Mouse (Mus musculus) embryonic facial prominence, embryonic 10.5 days (tissue): ENCODE measurements around the gene Il17rc. TPM values are rescaled to one million over a fixed set of nuclear protein-coding genes. Genes with fewer than 3 reads are reported as not detected.

Source experiments
- DNase-seq: peaks from one replicate; pipeline ENCODE4 v3.0.0-alpha.2; 2017; ENCODE audit warnings: low spot score
- H3K27ac ChIP-seq: fragments of 300-500 bp; sonication (generic); replicated peaks from 2 replicates; pipeline ENCODE4 v1.5.1; 2016; ENCODE audit warnings: mild to moderate bottlenecking
- H3K27me3 ChIP-seq: fragments of 300-500 bp; sonication (generic); replicated peaks from 2 replicates; pipeline ENCODE4 v1.6.1; 2016; ENCODE audit warnings: low read depth, mild to moderate bottlenecking; ENCODE audit not compliant: poor library complexity, severe bottlenecking
- H3K36me3 ChIP-seq: fragments of 300-500 bp; sonication (generic); replicated peaks from 2 replicates; pipeline ENCODE4 v1.6.1; 2016; ENCODE audit warnings: mild to moderate bottlenecking, moderate library complexity
- H3K4me1 ChIP-seq: fragments of 300-500 bp; sonication (generic); 2 replicates; pipeline ENCODE4 v1.6.1; 2016
- H3K4me3 ChIP-seq: fragments of 300-500 bp; sonication (generic); 2 replicates; pipeline ENCODE4 v1.5.1; 2016; ENCODE audit warnings: mild to moderate bottlenecking, moderate library complexity
- H3K9me3 ChIP-seq: fragments of 300-500 bp; sonication (generic); 2 replicates; pipeline ENCODE4 v1.6.1; 2016; ENCODE audit warnings: mild to moderate bottlenecking
- WGBS: fragments of 180-500 bp; shearing (Covaris S2); methylation state at CpG from one replicate; pipeline ENCODE4 v1.1.7; 2016; 5-methylcytosine and 5-hydroxymethylcytosine counted together
- polyA plus RNA-seq: library from polyadenylated mRNA; unstranded; fragments of >200 nt; fragmentation: Nextera tagmentation; extraction: Ambion mirVana; gene quantifications from 2 replicates; pipeline ENCODE4 v1.2.1, GENCODE M21; 2016

Il17rc gene
- 2.4 and 2.5 TPM in 2 replicates for polyA plus RNA-seq

- Histone ChIP-seq H3K27ac (no peak within 1 kb of the TSS), H3K27me3 (peaks cover 49% of the 10 kb centered on the region), H3K4me1 (peaks cover 30% of the 10 kb centered on the region), H3K9me3 (no peaks in the 10 kb centered on the region), H3K4me3 (peak within 1 kb of the TSS; percentile 31; the same call in 1 of the 2 replicates), H3K36me3 (no peaks in the 10 kb centered on the region)
- WGBS: 20% methylated on average over 12 of the region's 12 CpGs
- no peak for DNase-seq
Measured at GRCm38 (mm10) chr6:113471297-113471936, at the start of gene Il17rc. Gene Il17rc (plus strand): TSS chr6:113471427.

- Histone ChIP-seq H3K9me3 (no peaks in the 10 kb centered on the region), H3K4me1 (peaks cover 16% of the 10 kb centered on the region), H3K27me3 (no peaks in the 10 kb centered on the region), H3K36me3 (no peaks in the 10 kb centered on the region), H3K27ac (no peak overlapping the region), H3K4me3 (no peak overlapping the region)
- 83% methylated on average over 4 of the region's 4 CpGs for WGBS
- no peak for DNase-seq
Measured at GRCm38 (mm10) chr6:113423000-113423399, 48.2 kb upstream of the Il17rc start.

- Histone ChIP-seq H3K4me3 (no peak overlapping the region), H3K4me1 (peaks cover 6% of the 10 kb centered on the region), H3K9me3 (no peaks in the 10 kb centered on the region), H3K27me3 (no peaks in the 10 kb centered on the region), H3K36me3 (no peaks in the 10 kb centered on the region), H3K27ac (no peak overlapping the region)
- DNase-seq: no peak
- WGBS: 87% methylated on average over 7 of the region's 7 CpGs
Measured at GRCm38 (mm10) chr6:113424187-113424586, 47.0 kb upstream of the Il17rc start.

- Histone ChIP-seq H3K9me3 (no peaks in the 10 kb centered on the region), H3K4me1 (no peaks in the 10 kb centered on the region), H3K4me3 (no peak overlapping the region), H3K27me3 (no peaks in the 10 kb centered on the region), H3K27ac (no peak overlapping the region), H3K36me3 (no peaks in the 10 kb centered on the region)
- WGBS: 90% methylated on average over 4 of the region's 4 CpGs
- DNase-seq: no peak
Measured at GRCm38 (mm10) chr6:113426696-113427095, 44.5 kb upstream of the Il17rc start.

GRCm38 (mm10) chr6:113427397-113427796 lies 43.8 kb upstream of the Il17rc start:
- H3K36me3 ChIP-seq: no peaks in the 10 kb centered on the region
- H3K9me3 ChIP-seq: no peaks in the 10 kb centered on the region
- no peaks in the 10 kb centered on the region for H3K27me3 ChIP-seq
- no peak overlapping the region for H3K4me3 ChIP-seq
- WGBS: 61% methylated on average over 3 of the region's 3 CpGs
- H3K4me1 ChIP-seq: 0 out of 2 replicates have a peak, but pooled peaks cover 2% of the 10 kb centered on the region
- DNase-seq: peak; percentile 59
- H3K27ac ChIP-seq: no peak overlapping the region

GRCm38 (mm10) chr6:113428006-113428405 lies 43.2 kb upstream of the Il17rc start:
- no peak overlapping the region for H3K27ac ChIP-seq
- H3K36me3 ChIP-seq: no peaks in the 10 kb centered on the region
- no peaks in the 10 kb centered on the region for H3K9me3 ChIP-seq
- H3K4me1 ChIP-seq: 0 out of 2 replicates have a peak, but pooled peaks cover 2% of the 10 kb centered on the region
- no peak for DNase-seq
- H3K4me3 ChIP-seq: no peak overlapping the region
- no peaks in the 10 kb centered on the region for H3K27me3 ChIP-seq
- 91% methylated on average over 16 of the region's 16 CpGs for WGBS

- WGBS: 80% methylated on average over 3 of the region's 3 CpGs
- no peak for DNase-seq
Measured at GRCm38 (mm10) chr6:113429965-113430364, 41.3 kb upstream of the Il17rc start.

GRCm38 (mm10) chr6:113430846-113431245 lies 40.4 kb upstream of the Il17rc start:
- Histone ChIP-seq H3K9me3 (no peaks in the 10 kb centered on the region), H3K4me3 (no peak overlapping the region), H3K36me3 (no peaks in the 10 kb centered on the region), H3K27ac (no peak overlapping the region), H3K4me1 (0 out of 2 replicates have a peak, but pooled peaks cover 2% of the 10 kb centered on the region), H3K27me3 (0 out of 2 replicates have a peak, but pooled peaks cover 8% of the 10 kb centered on the region)
- DNase-seq: no peak
- 70% methylated on average over 3 of the region's 3 CpGs for WGBS

More at GRCm38 (mm10) chr6:113429965-113430364, 41.3 kb upstream of the Il17rc start:
- 0 out of 2 replicates have a peak, but pooled peaks cover 2% of the 10 kb centered on the region for H3K4me1 ChIP-seq
- no peak overlapping the region for H3K27ac ChIP-seq
- H3K9me3 ChIP-seq: no peaks in the 10 kb centered on the region
- H3K27me3 ChIP-seq: 0 out of 2 replicates have a peak, but pooled peaks cover 8% of the 10 kb centered on the region
- no peaks in the 10 kb centered on the region for H3K36me3 ChIP-seq
- H3K4me3 ChIP-seq: no peak overlapping the region

- no peak overlapping the region for H3K27ac ChIP-seq
- no peak overlapping the region for H3K4me3 ChIP-seq
- no peaks in the 10 kb centered on the region for H3K9me3 ChIP-seq
- H3K27me3 ChIP-seq: 0 out of 2 replicates have a peak, but pooled peaks cover 8% of the 10 kb centered on the region
- no peak for DNase-seq
- 0 out of 2 replicates have a peak, but pooled peaks cover 2% of the 10 kb centered on the region for H3K4me1 ChIP-seq
- 66% methylated on average over 3 of the region's 3 CpGs for WGBS
- no peaks in the 10 kb centered on the region for H3K36me3 ChIP-seq
Measured at GRCm38 (mm10) chr6:113431801-113432200, 39.4 kb upstream of the Il17rc start.

GRCm38 (mm10) chr6:113433661-113434060 lies 37.6 kb upstream of the Il17rc start:
- H3K4me3 ChIP-seq: no peak overlapping the region
- H3K27me3 ChIP-seq: 0 out of 2 replicates have a peak, but pooled peaks cover 8% of the 10 kb centered on the region

GRCm38 (mm10) chr6:113434691-113435090 lies 36.5 kb upstream of the Il17rc start:
- Histone ChIP-seq H3K27me3 (0 out of 2 replicates have a peak, but pooled peaks cover 8% of the 10 kb centered on the region), H3K9me3 (no peaks in the 10 kb centered on the region), H3K36me3 (no peaks in the 10 kb centered on the region), H3K27ac (no peak overlapping the region), H3K4me1 (0 out of 2 replicates have a peak, but pooled peaks cover 2% of the 10 kb centered on the region), H3K4me3 (no peak overlapping the region)
- WGBS: 72% methylated on average over 7 of the region's 7 CpGs
- no peak for DNase-seq

More at GRCm38 (mm10) chr6:113433661-113434060, 37.6 kb upstream of the Il17rc start:
- WGBS: 84% methylated on average over 3 of the region's 3 CpGs
- H3K27ac ChIP-seq: no peak overlapping the region
- no peaks in the 10 kb centered on the region for H3K36me3 ChIP-seq
- no peak for DNase-seq
- H3K9me3 ChIP-seq: no peaks in the 10 kb centered on the region
- H3K4me1 ChIP-seq: 0 out of 2 replicates have a peak, but pooled peaks cover 2% of the 10 kb centered on the region

- Histone ChIP-seq H3K4me1 (0 out of 2 replicates have a peak, but pooled peaks cover 2% of the 10 kb centered on the region), H3K36me3 (no peaks in the 10 kb centered on the region), H3K9me3 (no peaks in the 10 kb centered on the region), H3K4me3 (no peak within 1 kb of the TSS), H3K27me3 (0 out of 2 replicates have a peak, but pooled peaks cover 8% of the 10 kb centered on the region), H3K27ac (no peak within 1 kb of the TSS)
- WGBS: 78% methylated on average over 9 of the region's 9 CpGs
- DNase-seq: no peak
Measured at GRCm38 (mm10) chr6:113435664-113436205, 35.5 kb upstream of the Il17rc start, which contains the start of gene Cidec. Gene Cidec (minus strand): TSS chr6:113435760.
